Mouse (Mus musculus) lung, postnatal 25 days (tissue): ENCODE data around the gene Ubr3.
"Not testable (repeated sequence)": the region's sequence is repeated elsewhere in the genome, so short reads cannot be mapped to it uniquely, and the experiment has no call there.

Source experiments
- DNase-seq: peaks from one replicate; pipeline ENCODE4 v3.0.0; 2022; ENCODE audit warnings: low spot score

Gene Ubr3

GRCm38 (mm10) chr2:69907394-69907793 is 10.3 kb downstream of the Ubr3 start:
- not testable (repeated sequence) for DNase-seq

GRCm38 (mm10) chr2:69912801-69913200 is 15.8 kb downstream of the Ubr3 start:
- DNase-seq: no peak

GRCm38 (mm10) chr2:69917301-69917700 is 20.3 kb downstream of the Ubr3 start:
- no peak for DNase-seq

GRCm38 (mm10) chr2:69924943-69925342 is 27.9 kb downstream of the Ubr3 start:
- DNase-seq: no peak

GRCm38 (mm10) chr2:69936331-69936730 is 39.3 kb downstream of the Ubr3 start:
- DNase-seq: no peak

- no peak for DNase-seq
These were observed 42.2 kb downstream of the Ubr3 start for GRCm38 (mm10) chr2:69939226-69939625.

- no peak for DNase-seq
These were observed 42.6 kb downstream of the Ubr3 start for GRCm38 (mm10) chr2:69939649-69940048.

GRCm38 (mm10) chr2:69941391-69942030 is 44.5 kb downstream of the Ubr3 start:
- no peak for DNase-seq

GRCm38 (mm10) chr2:69952849-69953248 is 55.8 kb downstream of the Ubr3 start:
- DNase-seq: no peak

GRCm38 (mm10) chr2:69955635-69956034 is 58.6 kb downstream of the Ubr3 start:
- peak; percentile 8 for DNase-seq

GRCm38 (mm10) chr2:69957622-69958021 is 60.6 kb downstream of the Ubr3 start:
- no peak for DNase-seq

GRCm38 (mm10) chr2:69974896-69975295 is 77.8 kb downstream of the Ubr3 start:
- no peak for DNase-seq

- DNase-seq: no peak
These were observed 92.2 kb downstream of the Ubr3 start for GRCm38 (mm10) chr2:69989224-69989623.

- no peak for DNase-seq
These were observed 93.6 kb downstream of the Ubr3 start for GRCm38 (mm10) chr2:69990647-69991046.

GRCm38 (mm10) chr2:69994082-69994736 is 97.2 kb downstream of the Ubr3 start:
- DNase-seq: not testable (repeated sequence)

- DNase-seq: no peak
These were observed 97.7 kb downstream of the Ubr3 start for GRCm38 (mm10) chr2:69994779-69995178.

- DNase-seq: no peak
These were observed 102.2 kb downstream of the Ubr3 start for GRCm38 (mm10) chr2:69999097-69999770.

GRCm38 (mm10) chr2:70000316-70000715 is 103.3 kb downstream of the Ubr3 start:
- no peak for DNase-seq

GRCm38 (mm10) chr2:70006492-70006891 is 109.4 kb downstream of the Ubr3 start:
- DNase-seq: no peak

- peak; percentile 74 for DNase-seq
These were observed 115.9 kb downstream of the Ubr3 start for GRCm38 (mm10) chr2:70012941-70013340.

- DNase-seq: peak; percentile 8
These were observed 121.2 kb downstream of the Ubr3 start for GRCm38 (mm10) chr2:70018236-70018635.

- DNase-seq: no peak
These were observed 127.4 kb downstream of the Ubr3 start for GRCm38 (mm10) chr2:70024454-70024853.

- DNase-seq: no peak
These were observed 128.7 kb downstream of the Ubr3 start for GRCm38 (mm10) chr2:70025711-70026110.
